Mouse (Mus musculus): ENCODE measurements around the gene Gtf2h5. TPM values are rescaled to one million over a fixed set of nuclear protein-coding genes. Genes with fewer than 3 reads are reported as not detected.

Gene Gtf2h5
- polyA plus RNA-seq, 1 experiment, result 69.2 TPM

DNA sequence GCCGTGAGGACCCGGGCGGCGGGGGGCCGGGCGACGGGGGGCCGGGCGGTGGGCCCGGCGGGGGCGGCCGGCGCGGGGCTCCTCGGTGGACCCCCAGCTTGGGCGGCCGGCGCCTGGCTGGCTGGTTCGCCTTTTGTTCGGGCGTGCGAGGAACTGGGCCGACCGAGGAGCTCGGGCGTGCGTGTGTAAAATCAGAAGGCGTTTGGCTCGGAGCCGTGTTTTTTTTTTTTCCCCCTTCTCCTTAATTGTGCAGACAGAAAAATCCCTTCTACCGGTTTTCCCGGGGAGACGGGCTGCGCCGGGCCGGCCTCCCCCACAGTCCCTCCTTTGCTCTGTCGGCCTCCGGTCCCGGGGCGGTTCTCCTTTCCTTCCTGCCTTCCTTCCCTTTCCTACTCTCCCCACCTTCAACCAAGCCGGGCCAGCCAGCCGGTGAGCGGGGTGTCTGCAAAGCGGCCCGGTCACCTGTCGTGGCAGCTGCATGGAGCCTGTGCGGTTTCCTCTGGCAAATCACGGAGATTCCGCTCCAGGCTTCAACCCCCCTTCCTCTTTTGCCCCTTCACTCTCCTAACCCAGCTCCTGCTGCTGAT is 27.5 kb downstream of the Gtf2h5 start:
- peak overlapping the region; percentile 80 for H3K27ac ChIP-seq (ENCODE audit: insufficient read depth, low read length)
- TF ChIP-seq POLR2A (IDR thresholded peaks at IDR 0.05; ENCODE audit: low read depth, low read length) (no peak; the same call in 1 of the 2 replicates), CTCF (IDR thresholded peaks at IDR 0.05; ENCODE audit: borderline replicate concordance, insufficient read depth, low read length) (no peak)
- peak overlapping the region; percentile 98 for H3K4me3 ChIP-seq (ENCODE audit: insufficient read depth, low read length)
- peaks cover 6% of the 10 kb centered on the region for H3K4me1 ChIP-seq (ENCODE audit: control insufficient read depth, insufficient read depth, low read length)

DNA sequence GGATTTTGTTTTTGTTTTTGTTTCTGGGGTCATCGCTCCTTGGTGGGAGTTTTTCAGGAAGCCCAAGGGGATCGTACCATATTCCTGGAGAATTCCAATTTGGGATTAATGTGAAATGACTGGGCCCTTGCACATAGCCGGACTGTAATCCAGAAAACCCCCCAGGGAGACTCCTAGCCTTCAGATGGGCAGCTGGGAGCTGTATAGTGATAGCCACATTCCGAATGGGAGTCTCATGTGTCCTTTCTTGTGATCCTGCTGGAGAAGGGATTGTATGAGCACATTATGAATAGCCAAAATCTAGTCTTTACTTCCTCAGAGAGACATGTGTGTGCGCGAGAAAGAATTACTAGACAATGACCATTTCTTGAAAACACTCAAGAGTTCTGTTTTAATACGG is 28.6 kb downstream of the Gtf2h5 start:
- Histone ChIP-seq H3K4me1 (ENCODE audit: control insufficient read depth, insufficient read depth, low read length) (peaks cover 6% of the 10 kb centered on the region), H3K27ac (ENCODE audit: insufficient read depth, low read length) (peak overlapping the region; percentile 80), H3K4me3 (ENCODE audit: insufficient read depth, low read length) (peak overlapping the region; percentile 98)
- TF ChIP-seq CTCF (IDR thresholded peaks at IDR 0.05; ENCODE audit: borderline replicate concordance, insufficient read depth, low read length) (no peak), POLR2A (IDR thresholded peaks at IDR 0.05; ENCODE audit: low read depth, low read length) (no peak; the same call in 1 of the 2 replicates)

DNA sequence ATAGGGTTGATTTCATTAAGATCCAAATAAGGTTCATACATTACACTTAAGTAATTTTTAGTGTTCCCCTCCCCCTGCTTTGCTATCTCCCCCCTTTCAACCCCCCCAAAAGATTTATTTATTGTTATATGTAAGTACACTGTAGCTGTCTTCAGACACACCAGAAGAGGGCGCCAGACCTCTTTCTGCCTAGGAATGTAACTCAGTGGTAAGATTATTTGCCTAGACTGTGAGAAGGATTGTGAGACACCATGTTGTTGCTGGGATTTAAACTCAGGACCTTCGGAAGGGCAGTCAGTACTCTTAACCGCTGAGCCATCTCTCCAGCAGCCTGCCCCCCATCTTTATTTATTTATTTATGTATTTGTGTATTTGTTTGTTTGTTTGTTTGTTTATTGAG is 31.4 kb downstream of the Gtf2h5 start:
- Histone ChIP-seq H3K4me3 (ENCODE audit: insufficient read depth, low read length) (no peak overlapping the region), H3K4me1 (ENCODE audit: control insufficient read depth, insufficient read depth, low read length) (peaks cover 8% of the 10 kb centered on the region), H3K27ac (ENCODE audit: insufficient read depth, low read length) (no peak overlapping the region)
- TF ChIP-seq CTCF (IDR thresholded peaks at IDR 0.05; ENCODE audit: borderline replicate concordance, insufficient read depth, low read length) (no peak), POLR2A (IDR thresholded peaks at IDR 0.05; ENCODE audit: low read depth, low read length) (no peak)

DNA sequence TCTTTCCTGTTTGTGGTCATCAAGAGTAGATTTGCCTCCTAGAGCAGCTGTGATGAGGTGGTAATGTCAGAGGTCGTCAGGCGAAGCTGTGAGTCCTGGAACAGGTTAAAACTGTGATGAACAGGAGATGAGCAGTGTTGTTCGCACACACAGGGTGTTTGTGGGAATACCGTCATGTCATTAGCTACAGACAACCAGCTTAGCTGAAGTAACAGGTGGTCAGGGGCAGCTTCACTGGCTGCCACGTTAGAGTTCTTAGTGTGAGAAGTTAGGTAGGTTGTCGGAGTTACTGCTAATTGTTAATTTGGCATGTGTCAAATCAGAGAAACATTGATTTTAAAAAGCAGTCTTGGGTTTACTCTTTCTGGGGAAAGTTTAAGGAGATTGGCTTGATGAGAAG is 34.1 kb downstream of the Gtf2h5 start:
- TF ChIP-seq CTCF (IDR thresholded peaks at IDR 0.05; ENCODE audit: borderline replicate concordance, insufficient read depth, low read length) (no peak), POLR2A (IDR thresholded peaks at IDR 0.05; ENCODE audit: low read depth, low read length) (no peak)
- Histone ChIP-seq H3K4me3 (ENCODE audit: insufficient read depth, low read length) (no peak overlapping the region), H3K4me1 (ENCODE audit: control insufficient read depth, insufficient read depth, low read length) (peaks cover 19% of the 10 kb centered on the region), H3K27ac (ENCODE audit: insufficient read depth, low read length) (no peak overlapping the region)

DNA sequence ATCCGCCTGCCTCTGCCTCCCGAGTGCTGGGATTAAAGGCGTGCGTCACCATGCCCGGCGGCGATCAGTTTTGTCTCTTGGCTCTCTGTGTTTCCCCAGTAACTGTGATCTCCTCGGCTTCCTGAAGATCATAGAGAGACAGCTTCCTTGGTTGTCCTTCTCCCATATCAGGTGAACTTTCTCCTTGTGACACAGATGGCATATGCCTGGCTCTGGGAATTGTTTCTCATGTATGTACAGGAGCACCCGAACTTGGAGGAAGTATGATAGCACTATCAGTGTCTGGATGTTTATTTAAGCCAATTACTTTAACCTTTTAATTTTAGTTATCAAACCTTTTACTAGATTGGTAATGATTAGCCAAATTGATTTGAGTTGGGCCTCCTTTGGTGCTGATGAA is 35.5 kb downstream of the Gtf2h5 start:
- no peak for TF ChIP-seq CTCF (IDR thresholded peaks at IDR 0.05; ENCODE audit: borderline replicate concordance, insufficient read depth, low read length)
- TF ChIP-seq POLR2A (IDR thresholded peaks at IDR 0.05; ENCODE audit: low read depth, low read length), result no peak
- peaks cover 20% of the 10 kb centered on the region for H3K4me1 ChIP-seq (ENCODE audit: control insufficient read depth, insufficient read depth, low read length)
- no peak overlapping the region for H3K4me3 ChIP-seq (ENCODE audit: insufficient read depth, low read length)
- no peak overlapping the region for H3K27ac ChIP-seq (ENCODE audit: insufficient read depth, low read length)

DNA sequence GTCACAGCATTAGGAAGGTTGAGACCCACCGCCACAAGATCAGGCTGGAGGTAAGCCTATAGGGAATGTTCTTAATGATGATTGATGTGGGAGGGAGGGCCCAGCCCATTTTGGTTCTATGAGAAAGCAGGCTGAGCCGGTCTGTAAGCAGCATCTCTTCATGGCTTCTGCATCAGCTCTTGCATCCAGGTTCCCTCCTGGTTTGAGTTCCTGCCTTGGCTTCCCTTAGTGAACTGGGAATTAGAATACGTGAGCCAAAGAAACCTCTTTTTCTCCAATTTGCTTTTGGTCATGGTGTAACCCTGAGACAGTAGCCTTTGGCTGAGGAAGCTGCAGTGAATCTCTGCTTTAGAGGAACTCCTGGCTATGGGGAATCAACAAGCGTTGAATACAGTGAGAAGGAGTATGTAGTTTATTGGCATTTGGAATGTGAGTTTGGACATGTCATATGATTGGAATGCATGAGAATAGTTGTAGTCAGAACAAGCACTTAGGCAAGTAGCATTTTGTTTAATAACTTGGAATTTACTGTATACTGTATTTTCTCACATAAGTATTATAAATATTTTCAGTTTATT is 37.7 kb downstream of the Gtf2h5 start:
- Histone ChIP-seq H3K4me3 (ENCODE audit: insufficient read depth, low read length) (no peak overlapping the region), H3K4me1 (ENCODE audit: control insufficient read depth, insufficient read depth, low read length) (peaks cover 18% of the 10 kb centered on the region), H3K27ac (ENCODE audit: insufficient read depth, low read length) (peak overlapping the region; percentile 85)
- TF ChIP-seq POLR2A (IDR thresholded peaks at IDR 0.05; ENCODE audit: low read depth, low read length) (no peak), CTCF (IDR thresholded peaks at IDR 0.05; ENCODE audit: borderline replicate concordance, insufficient read depth, low read length) (no peak)

DNA sequence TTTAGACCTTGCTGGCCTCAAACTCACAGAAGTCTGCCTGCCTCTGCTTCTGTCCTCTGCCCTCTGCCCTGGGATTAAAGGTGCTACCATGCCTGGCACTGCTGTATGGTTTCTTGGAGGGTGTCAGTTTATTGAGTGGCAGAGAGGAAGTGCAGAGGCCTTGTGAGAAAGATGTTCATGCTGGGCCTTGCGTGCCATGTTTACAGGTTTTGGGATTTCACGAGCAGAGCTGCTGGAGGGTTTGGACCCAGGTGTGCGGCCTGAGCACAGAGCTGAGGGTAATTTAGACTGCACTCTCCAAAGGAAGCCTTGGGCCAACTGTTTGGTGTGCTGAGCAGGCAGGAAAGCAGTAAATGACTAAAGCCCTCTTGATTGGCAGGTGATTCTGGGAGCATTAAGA is 38.3 kb downstream of the Gtf2h5 start:
- peaks cover 18% of the 10 kb centered on the region for H3K4me1 ChIP-seq (ENCODE audit: control insufficient read depth, insufficient read depth, low read length)
- H3K27ac ChIP-seq (ENCODE audit: insufficient read depth, low read length), result peak overlapping the region; percentile 52
- TF ChIP-seq CTCF (IDR thresholded peaks at IDR 0.05; ENCODE audit: borderline replicate concordance, insufficient read depth, low read length) (no peak), POLR2A (IDR thresholded peaks at IDR 0.05; ENCODE audit: low read depth, low read length) (no peak)
- H3K4me3 ChIP-seq (ENCODE audit: insufficient read depth, low read length), result no peak overlapping the region

DNA sequence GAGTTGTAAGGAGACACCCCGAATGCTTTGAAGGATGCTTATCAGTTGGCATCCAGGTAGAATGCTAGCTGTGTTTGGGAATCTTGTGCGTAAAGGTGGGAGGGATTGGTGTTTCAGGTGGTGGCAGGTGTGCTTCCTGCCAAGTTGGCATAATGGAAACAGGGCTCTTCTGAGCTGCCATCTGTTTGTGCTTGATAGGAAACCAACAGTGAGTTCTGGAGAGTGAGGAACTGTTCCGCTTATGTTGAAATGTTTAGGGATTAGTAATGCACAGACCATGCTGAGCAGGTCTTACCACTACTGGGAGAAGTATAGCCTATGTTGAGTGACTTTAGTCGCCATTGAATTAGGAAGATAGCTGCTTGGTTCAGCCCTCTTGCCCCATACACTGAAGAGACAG is 39.3 kb downstream of the Gtf2h5 start:
- Histone ChIP-seq H3K27ac (ENCODE audit: insufficient read depth, low read length) (peak overlapping the region; percentile 14; the same call in 1 of the 2 replicates), H3K4me1 (ENCODE audit: control insufficient read depth, insufficient read depth, low read length) (peaks cover 16% of the 10 kb centered on the region), H3K4me3 (ENCODE audit: insufficient read depth, low read length) (no peak overlapping the region)
- TF ChIP-seq POLR2A (IDR thresholded peaks at IDR 0.05; ENCODE audit: low read depth, low read length), result no peak
- TF ChIP-seq CTCF (IDR thresholded peaks at IDR 0.05; ENCODE audit: borderline replicate concordance, insufficient read depth, low read length), result no peak

DNA sequence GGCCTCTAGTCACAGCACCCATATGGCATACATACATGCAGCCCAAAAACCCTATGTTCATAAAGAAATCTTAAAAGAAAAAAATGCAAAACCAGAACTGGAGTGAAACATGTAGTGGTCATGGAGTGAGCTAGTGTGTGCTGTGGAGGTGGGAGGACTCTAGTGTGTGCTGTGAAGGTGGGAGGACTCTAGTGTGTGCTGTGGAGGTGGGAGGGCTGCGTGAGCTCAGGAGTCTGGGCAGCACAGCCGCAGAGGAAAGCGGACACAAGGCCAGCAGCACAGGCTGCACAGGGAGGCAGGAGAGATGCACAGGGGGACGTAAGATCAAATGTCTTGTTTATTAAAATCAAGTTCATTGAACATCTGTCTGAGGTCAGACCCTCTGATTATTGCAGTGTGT is 44.2 kb downstream of the Gtf2h5 start:
- TF ChIP-seq POLR2A (IDR thresholded peaks at IDR 0.05; ENCODE audit: low read depth, low read length), result no peak
- TF ChIP-seq CTCF (IDR thresholded peaks at IDR 0.05; ENCODE audit: borderline replicate concordance, insufficient read depth, low read length), result no peak
- Histone ChIP-seq H3K27ac (ENCODE audit: insufficient read depth, low read length) (no peak overlapping the region), H3K4me1 (ENCODE audit: control insufficient read depth, insufficient read depth, low read length) (peaks cover 6% of the 10 kb centered on the region; the same call in 1 of the 2 replicates), H3K4me3 (ENCODE audit: insufficient read depth, low read length) (no peak overlapping the region)

DNA sequence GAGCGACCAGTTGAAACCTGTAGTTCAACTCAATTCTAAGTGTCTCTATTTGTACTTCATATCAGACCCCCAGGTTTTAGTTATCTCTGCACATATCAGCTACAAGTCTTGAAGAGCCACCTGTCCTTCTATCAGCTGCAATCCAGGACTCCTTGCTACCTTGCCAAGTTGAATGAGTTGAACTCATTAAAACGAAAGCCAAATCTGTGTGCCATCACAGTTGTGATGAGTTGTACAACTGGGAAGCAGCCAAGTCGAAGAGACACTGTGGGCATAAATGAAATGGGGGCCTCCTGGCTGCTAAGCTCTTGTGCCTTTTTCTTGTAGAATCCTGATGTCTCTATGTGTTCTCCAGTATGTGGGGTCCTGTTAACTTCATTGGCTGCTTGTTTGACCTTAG is 45.9 kb downstream of the Gtf2h5 start:
- H3K4me3 ChIP-seq (ENCODE audit: insufficient read depth, low read length), result no peak overlapping the region
- H3K4me1 ChIP-seq (ENCODE audit: control insufficient read depth, insufficient read depth, low read length), result peaks cover 7% of the 10 kb centered on the region; the same call in 1 of the 2 replicates
- H3K27ac ChIP-seq (ENCODE audit: insufficient read depth, low read length), result no peak overlapping the region
- TF ChIP-seq CTCF (IDR thresholded peaks at IDR 0.05; ENCODE audit: borderline replicate concordance, insufficient read depth, low read length) (no peak), POLR2A (IDR thresholded peaks at IDR 0.05; ENCODE audit: low read depth, low read length) (no peak)
